Mouse (Mus musculus): ENCODE data around the gene Kif13a.

GRCm38 (mm10) chr13:46858143-46858834 lies 71.4 kb downstream of the Kif13a start:
- TF ChIP-seq CTCF (conservative IDR thresholded peaks at IDR 0.05; ENCODE audit: insufficient read depth, insufficient read length, low read depth, low read length), result no peak
- no peak for TF ChIP-seq POLR2A (IDR thresholded peaks at IDR 0.05; ENCODE audit: low read depth, low read length)
